Mouse (Mus musculus) embryo, embryonic 11 days (tissue): ENCODE measurements at regions not wholly inside any gene's neighbourhood (a gene's known extent, or its start where the extent isn't known, plus 50 kb on each side); places are given as distances from the start of the nearest gene placed in this dataset.

ENCODE experiments used
- DNase-seq: peaks from one replicate; pipeline ENCODE4 v3.0.0-alpha.2; 2015

DNA sequence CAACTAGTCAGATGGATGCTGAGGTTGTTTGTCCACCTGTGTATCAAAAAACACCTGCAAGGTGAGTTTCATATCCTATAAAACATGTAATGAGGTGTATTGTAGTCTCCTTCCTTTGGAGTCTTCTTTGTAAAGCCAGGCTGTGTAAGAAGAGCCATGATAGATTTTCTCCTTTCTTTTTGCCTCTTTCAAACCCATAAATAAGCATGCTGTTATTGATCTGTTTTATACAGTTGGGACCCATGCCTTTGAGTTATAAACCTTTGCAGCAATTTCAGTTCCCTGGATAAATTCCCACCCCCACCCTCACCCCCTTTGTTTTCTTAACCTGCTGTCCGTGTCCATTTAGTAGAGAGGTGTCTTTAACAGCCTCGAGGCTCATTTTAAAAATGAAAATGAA, 131.0 kb upstream of the Rgs17 start:
- no peak for DNase-seq

DNA sequence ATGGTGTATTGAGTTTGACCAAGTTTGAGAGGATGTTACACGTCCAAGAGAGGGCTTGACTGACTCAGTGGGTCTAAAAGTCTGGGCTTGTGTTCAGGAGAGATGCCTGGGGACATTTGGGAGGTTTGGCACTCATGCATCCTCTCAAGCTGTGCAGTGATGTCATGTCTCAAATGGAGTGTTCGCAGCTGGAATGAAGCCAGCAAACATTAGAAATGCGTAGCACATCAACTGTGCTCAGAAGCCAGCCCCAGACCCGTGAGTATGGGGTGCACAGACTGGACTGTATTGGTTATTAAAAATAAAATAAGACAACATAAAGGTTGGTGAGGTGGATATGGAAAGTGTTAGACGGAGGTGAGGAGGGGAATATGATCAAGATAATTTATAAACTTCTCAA, 121.2 kb upstream of the Rgs17 start:
- DNase-seq, result no peak

DNA sequence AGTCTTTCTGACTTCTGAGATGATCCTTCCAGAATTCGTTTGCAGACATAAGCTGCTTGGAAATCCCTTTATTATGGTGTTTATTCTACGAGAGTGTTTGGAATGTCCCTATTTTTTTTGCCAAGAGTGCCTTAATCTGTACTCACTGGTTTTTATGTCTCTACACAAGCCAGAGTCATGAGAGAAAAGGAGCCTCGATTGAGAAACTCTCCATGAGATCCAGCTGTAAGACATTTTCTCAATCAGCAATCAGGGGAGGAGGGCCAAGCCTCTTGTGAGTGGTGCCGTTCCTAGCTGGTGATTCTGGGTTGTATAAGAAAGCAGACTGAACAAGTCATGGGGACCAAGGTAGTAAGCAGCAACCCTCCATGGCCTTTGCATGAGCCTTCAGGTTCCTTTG, 117.6 kb upstream of the Rgs17 start:
- DNase-seq, result no peak

DNA sequence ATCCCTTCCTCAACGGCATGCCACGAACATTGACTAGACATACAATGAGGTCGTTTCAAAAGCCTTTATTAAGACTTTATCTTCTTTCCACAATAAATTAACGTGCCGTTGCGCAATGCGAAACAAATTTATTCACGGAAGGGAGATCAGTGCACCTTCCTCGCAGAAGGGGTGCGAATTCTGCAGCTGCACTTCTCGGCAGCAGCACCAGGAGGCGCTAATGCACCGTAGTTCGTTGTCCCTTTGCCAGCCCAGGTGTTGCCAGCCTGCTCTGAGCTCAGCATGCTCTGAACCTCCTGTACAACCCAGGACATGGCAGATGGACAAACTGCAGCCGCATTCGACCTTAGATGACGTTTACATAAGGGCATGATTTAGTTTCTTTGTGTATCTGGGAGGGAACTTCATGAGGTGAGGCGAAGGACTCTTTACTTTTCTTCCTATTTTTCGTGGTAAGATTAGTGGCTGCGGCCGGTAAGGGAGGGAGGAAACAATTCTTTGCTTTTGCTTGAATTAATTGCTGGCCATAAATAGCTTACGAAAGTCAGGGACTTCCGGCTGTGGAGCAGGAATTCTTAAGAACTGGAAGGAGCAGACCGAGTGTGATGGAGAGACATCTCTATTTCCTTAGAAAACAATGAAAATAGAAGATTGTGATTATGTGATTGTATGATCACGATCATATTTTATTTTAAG, 113.7 kb upstream of the Rgs17 start:
- DNase-seq, result peak; percentile 78

DNA sequence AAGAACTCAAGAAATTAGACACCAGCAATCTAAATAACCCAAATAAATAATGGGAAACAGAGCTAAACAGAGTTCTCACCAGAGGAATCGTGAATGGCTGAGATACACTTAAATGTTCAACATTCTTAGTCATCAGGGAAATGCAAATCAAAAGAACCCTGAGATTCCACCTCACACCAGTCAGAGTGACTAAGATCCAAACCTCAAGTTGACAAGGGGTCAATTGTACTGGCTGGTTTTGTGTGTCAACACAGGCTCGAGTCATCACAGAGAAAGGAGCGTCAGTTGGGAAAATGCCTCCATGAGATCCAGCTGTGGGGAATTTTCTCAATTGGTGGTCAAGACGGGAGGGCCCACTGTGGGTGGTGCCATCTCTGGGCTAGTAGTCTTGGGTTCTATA, 110.3 kb upstream of the Rgs17 start:
- DNase-seq, result no peak

DNA sequence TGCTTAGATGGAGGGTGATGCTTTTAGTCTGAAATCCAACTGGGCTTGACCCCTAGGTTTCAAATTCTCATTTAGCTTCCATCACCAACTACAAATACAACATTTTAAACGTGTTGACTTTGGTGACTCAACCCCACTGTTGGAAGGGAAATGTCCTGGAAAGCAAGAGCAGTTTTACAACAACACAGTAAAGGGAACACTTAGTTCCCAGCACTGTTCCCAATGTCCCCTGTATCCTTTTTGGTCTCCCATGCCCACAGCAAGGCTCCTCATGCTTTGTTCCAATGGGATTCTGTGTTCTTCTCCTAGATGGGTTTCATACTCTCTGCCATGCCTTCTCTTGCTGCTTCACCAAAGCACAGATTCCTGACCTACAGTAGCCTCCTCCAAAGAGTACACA, 105.4 kb upstream of the Rgs17 start:
- no peak for DNase-seq

DNA sequence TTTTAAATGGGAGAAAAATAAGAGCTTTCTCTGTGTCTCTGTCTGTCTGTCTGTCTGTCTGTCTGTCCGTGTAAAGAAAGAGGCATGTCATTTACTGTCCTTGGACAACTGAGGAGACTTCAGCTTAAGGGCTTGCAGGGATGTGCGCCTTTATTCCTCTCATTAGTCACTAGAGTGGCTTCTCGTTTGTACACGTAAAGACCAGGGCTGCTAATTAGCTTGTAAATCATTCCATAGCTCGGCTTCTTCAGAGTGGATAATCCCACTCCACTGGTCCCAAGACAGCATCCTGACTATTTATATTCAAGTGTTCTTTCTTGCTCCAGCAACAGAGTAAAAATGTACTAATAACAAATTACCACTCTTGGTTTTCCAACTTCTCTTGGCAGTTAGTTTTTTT, 104.1 kb upstream of the Rgs17 start:
- DNase-seq, result no peak

DNA sequence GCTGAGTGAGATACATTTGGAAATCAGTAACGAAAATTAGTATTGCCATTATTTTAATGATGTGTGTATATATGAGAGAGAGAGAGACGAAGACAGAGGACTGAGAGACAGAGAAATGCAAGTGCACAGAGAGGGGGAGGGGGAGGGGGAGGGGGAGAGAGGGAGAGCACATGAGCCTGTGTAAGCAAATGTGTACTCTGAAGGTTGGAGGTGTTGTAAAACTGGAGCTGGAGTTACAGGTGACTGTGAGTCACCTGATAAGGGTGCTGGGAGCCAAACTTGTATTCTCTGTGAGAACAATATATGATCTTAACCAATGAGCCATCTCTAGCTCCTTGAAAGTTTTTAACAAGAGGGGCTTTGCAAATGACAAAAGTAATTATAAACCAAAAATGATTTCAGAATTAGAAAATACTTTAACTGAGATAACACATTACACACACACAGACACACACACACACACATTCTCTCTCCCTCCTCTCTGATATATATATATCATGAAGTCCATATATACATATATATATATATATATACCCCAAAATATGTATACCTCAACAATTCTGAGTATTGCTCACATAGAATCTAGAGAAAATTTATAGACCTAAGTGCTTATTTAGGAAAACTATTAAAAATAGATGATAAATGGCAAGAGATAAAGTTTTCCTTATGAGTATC, 100.5 kb upstream of the Rgs17 start:
- DNase-seq, result no peak

DNA sequence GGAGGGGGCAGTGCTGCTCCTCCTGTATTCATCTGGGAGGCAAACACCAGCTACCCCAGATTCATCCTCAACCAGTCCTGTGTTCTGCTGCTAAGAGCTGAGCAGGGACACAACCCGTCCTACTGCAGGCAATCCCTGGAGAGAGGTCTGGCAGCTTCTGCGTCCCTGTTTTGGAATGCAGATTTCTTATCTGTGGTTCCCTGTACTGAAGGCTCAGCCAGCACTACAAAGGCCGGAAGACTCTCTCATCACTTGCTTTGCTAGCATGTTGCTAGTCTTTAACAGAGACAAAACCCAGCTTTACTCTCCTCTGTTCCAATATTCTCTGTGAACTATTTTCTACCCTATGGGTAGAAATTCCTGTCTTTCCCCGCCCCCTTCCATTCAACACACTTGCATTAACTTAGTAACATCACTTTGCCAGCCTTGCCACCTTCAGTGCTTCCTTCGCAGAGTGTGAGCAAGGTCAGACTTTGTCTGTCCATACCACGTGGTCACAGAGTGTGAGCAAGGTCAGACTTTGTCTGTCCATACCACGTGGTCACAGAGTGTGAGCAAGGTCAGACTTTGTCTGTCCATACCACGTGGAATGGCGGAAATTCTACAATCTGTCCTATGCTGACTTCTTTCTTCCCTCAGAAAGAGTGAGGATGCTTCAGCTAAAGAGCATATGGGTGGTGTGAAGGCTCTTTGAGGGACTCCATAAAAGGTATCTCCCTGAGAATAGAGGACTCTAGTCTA, 98.9 kb upstream of the Rgs17 start:
- DNase-seq, result no peak

DNA sequence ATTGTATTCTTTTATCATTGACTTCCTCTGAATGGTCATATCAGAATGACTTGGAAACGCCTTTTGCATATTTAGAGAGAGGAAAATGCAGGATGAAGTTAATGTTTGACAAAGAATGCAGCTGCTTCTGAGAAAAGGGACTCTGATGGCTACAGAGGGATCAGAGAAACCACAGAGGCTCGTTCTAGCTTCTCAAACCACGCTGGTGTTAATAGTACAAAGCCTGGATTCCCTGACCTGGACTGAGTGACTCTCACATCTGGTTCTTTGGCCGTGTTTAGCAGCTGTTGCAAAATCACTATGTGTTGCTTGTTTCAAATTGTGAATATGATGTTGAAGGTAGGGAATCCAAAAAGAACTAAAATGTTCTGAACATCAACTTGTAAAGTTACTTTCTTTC, 91.5 kb upstream of the Rgs17 start:
- DNase-seq, result no peak

DNA sequence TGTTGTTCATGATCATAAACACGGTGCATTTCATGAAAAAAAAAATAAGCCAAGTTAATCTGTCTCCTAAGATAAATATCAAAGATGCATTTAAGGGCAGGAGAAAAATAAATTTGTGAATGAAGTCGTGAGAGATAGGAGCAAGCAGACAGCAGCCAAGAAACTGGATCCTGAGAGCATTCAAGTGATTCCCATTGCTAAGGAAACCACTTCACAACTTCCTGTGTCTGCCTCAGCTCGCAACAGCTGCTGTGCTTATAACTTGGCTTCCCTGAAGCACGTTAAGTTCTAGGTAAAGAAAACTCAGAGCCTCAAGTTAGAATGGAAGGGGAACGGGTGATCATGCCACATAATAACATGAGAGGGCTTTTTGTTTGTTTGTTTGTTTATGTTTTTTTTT, 89.3 kb upstream of the Rgs17 start:
- no peak for DNase-seq

DNA sequence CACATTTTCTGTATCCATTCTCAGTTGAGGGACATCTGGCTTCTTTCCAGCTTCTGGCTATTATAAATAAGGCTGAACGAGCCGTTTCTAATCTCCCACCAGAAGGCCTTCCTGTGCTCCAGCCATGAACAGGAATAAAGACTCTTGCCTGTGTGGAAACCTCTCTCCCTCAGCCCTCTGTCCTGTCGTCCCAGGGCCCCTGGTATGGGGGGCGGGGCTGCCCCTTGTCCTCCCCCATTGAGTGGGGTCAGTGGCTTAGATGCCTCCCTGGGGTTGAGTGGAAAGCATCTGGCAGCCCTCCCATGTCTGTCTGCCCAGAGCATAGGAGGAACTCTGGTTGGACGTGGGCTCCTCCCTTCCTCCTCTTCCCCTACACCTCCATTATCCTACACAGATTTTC, 88.8 kb upstream of the Rgs17 start:
- DNase-seq, result no peak

DNA sequence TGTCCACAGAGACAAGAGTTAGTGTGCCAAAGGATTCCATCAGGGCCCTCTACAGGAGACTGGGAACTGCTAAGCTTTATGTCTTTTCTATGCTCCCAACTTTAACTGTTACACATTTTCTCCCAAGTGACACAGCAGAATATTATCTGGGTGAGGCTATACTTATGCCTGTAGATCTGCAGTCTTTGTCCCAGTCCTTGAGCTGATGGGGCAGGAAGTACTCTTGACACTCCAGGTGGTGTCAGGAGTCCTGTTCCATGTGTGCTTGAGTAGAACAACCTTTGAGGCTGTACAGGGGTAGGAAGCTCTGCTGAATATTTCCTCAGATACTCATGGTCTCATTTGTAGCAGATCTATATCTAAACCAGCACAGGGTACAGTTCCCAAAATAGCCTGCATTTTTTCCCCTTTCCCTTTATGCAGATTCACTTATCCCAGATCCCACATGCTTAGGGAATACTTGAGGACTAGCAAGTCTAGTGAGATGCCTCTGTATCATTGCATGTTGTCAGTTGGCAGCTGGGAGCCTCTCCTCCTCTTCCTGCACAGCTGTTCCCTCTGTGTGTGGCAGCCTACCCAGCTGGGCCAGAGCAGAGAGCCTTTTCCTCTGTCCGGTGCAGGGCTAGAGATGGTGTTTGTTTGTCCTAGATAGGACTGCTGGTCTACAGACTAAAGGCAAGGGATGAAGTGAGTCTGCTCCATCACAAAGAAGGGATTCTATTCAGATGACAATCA, 85.2 kb upstream of the Rgs17 start:
- DNase-seq, result no peak

DNA sequence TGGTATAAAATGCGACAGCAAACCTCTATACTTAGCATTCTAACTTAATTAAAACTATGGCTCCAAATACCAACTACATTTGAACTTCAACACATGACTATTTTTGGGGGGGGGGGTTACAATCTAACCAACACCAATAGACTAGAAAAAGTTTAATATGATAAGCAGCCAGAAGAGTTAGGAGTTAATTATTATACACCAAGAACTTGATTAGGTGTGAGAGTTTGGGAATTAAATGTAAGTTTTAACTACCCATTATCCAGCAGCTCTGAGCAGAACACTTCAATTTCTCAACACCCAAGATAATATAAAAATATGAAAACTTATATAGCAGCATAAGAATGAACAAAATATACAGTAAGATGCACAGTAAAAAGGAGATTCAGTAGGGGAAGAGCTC, 59.2 kb upstream of the Rgs17 start:
- no peak for DNase-seq

DNA sequence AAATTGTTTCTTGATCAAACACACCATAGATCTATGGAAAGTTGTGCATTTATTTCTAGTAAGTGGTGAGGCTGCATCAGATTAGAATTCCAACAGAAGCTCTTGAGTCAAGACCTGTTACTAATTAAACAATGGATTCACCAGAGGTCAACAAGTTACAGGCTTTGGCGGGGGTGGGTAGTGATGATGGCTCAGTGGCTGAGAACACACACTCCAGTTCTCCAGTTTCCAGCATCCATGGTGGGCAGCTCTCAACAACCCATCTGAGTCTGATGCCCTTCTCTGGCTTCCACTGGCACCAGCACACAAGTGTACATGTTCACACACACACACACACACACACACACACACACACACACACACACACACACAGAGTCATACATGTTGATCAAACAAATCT, 56.3 kb upstream of the Rgs17 start:
- no peak for DNase-seq
